Mouse (Mus musculus) stomach, postnatal 0 days (tissue): ENCODE results near the gene Nfkbiz.

ENCODE experiments used
- CTCF ChIP-seq: IDR thresholded peaks from 2 replicates; pipeline ENCODE4 v1.5.1; 2016; ENCODE audit warnings: antibody characterized with exemption, low read depth, mild to moderate bottlenecking, moderate library complexity
- EP300 ChIP-seq: optimal IDR thresholded peaks from 2 replicates; pipeline ENCODE3; 2016; ENCODE audit warnings: antibody characterized with exemption

DNA sequence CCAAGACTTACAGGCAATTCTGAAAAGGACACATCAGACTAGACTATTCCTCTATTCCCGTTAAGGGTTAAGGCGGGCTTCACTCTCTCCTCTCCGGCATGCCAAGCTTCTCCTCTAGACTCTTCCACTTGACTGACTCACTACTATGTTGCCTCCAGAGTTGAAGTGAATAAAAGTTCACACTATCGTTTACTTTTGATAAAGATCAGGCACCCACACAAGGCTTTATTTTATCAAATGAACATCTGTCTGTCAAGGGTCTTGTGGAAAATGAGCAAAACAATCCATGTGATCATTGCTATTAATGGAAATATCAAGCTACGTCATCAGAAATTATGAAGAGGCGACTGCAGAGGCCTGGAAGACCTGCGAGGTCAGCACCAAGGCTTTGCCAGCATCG is 9.0 kb upstream of the Nfkbiz start:
- TF ChIP-seq CTCF (no peak), EP300 (no peak)
